Mouse (Mus musculus): ENCODE data around the gene Gm21860. TPM values are rescaled to one million over a fixed set of nuclear protein-coding genes. Genes with fewer than 3 reads are reported as not detected.
"Not testable (repeated sequence)": the region's sequence is repeated elsewhere in the genome, so short reads cannot be mapped to it uniquely, and the experiment has no call there.

Gm21860 gene
- not detected in 2 replicates for polyA plus RNA-seq (2015; fragmentation: Nextera tagmentation; extraction: Ambion mirVana)

GRCm38 (mm10) chrY:90754721-90755120 lies at the start of gene Gm21860:
TSS of gene Gm21860 (minus strand) at chrY:90754821.
- WGBS, result no CpG with 5 or more reads among the region's 8 CpGs
- H3K27me3 ChIP-seq (replicated peaks; ENCODE audit: control insufficient read depth, insufficient read depth, low read length); H3K4me3 ChIP-seq (ENCODE audit: low read length); H3K27ac ChIP-seq (ENCODE audit: low read length); H3K36me3 ChIP-seq (ENCODE audit: control insufficient read depth, insufficient read depth, low read length); H3K4me1 ChIP-seq (ENCODE audit: control insufficient read depth, insufficient read depth, low read length); ATAC-seq; H3K9me3 ChIP-seq (ENCODE audit: control insufficient read depth, low read length); H3K9ac ChIP-seq (ENCODE audit: low read depth, low read length); H3K4me2 ChIP-seq (ENCODE audit: low read depth, low read length): not testable (repeated sequence)

DNA sequence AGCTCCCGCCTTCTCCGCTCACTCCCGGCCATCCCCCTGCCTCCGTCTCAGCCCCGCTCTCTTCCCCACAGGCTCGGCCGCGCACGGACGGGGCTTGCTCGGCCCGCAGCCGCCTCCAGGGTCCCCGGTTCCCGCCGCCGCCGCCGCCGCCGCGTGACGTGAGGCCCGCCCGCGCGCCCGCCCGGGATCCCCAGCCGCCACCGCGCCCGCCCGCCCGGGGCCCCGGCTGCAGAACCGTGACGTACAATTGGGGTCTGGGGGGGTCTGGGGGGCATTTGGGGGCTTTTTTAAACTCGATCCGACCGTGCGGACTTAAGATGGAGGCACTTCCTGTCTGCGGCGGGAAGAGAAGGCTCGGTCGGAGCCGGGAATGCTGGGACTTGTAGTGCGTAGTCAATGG lies 29.8 kb upstream of the Gm21860 start, which contains the start of gene Gm47283:
TSS of gene Gm47283 (plus strand) at position 301 of the 400 bp plus-strand sequence.
- not testable (repeated sequence) for H3K27me3 ChIP-seq (replicated peaks; ENCODE audit: control insufficient read depth, insufficient read depth, low read length); H3K27ac ChIP-seq (ENCODE audit: low read length); ATAC-seq; H3K9me3 ChIP-seq (ENCODE audit: control insufficient read depth, low read length); H3K4me3 ChIP-seq (ENCODE audit: low read length); H3K9ac ChIP-seq (ENCODE audit: low read depth, low read length); H3K4me2 ChIP-seq (ENCODE audit: low read depth, low read length); H3K36me3 ChIP-seq (ENCODE audit: control insufficient read depth, insufficient read depth, low read length); H3K4me1 ChIP-seq (ENCODE audit: control insufficient read depth, insufficient read depth, low read length)
- WGBS, result no CpG with 5 or more reads among the region's 48 CpGs

- not testable (repeated sequence) for H3K4me2 ChIP-seq (ENCODE audit: low read depth, low read length); H3K27me3 ChIP-seq (replicated peaks; ENCODE audit: control insufficient read depth, insufficient read depth, low read length); H3K4me3 ChIP-seq (ENCODE audit: low read length); H3K4me1 ChIP-seq (ENCODE audit: control insufficient read depth, insufficient read depth, low read length); ATAC-seq; H3K9ac ChIP-seq (ENCODE audit: low read depth, low read length); H3K27ac ChIP-seq (ENCODE audit: low read length)
- Histone ChIP-seq H3K36me3 (ENCODE audit: control insufficient read depth, insufficient read depth, low read length) (peaks cover 27% of the 10 kb centered on the region), H3K9me3 (ENCODE audit: control insufficient read depth, low read length) (peaks cover 29% of the 10 kb centered on the region)
- WGBS, result 90% methylated on average over 5 of the region's 5 CpGs
Measured at GRCm38 (mm10) chrY:90745256-90745655, 9.4 kb downstream of the Gm21860 start.

DNA sequence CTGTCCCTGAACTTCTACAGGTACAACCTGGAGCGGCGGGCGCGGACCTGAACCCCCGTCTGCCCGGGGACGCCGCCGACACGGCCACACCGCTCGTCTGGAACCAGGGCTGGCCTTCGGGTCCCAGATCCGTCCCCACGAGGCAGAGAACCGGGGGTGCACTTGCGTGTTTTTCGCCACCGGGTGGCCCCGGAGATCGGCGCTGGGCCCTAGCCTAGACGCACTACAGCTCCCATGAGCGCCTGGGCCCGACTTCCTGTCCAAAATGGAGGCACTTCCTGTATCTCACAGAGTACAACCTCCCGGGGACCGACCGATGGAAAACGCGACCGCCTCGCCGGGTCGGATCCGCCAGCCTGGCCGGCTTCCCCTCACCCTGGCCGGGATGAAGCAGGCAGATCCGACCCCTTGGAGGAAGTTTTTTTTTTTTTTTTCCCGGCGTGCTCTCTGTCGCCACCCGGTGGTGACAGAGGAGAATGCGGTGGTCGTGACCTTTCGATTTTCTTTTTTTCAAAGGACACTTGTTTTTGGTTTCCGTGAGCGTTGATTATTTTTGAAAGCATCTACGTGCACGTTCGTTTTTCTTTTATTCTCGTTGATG lies 10.1 kb downstream of the Gm21860 start:
- Histone ChIP-seq H3K4me3 (ENCODE audit: low read length) (peak overlapping the region; percentile 34), H3K36me3 (ENCODE audit: control insufficient read depth, insufficient read depth, low read length) (peaks cover 35% of the 10 kb centered on the region), H3K4me2 (ENCODE audit: low read depth, low read length) (0 out of 2 replicates have a peak overlapping the region, but pooled peaks have one; percentile 36), H3K9me3 (ENCODE audit: control insufficient read depth, low read length) (peaks cover 36% of the 10 kb centered on the region), H3K27ac (ENCODE audit: low read length) (peak overlapping the region; percentile 45; the same call in 1 of the 2 replicates)
- 57% methylated on average over 51 of the region's 51 CpGs for WGBS
- ATAC-seq, result peak; percentile 92
- not testable (repeated sequence) for H3K27me3 ChIP-seq (replicated peaks; ENCODE audit: control insufficient read depth, insufficient read depth, low read length); H3K4me1 ChIP-seq (ENCODE audit: control insufficient read depth, insufficient read depth, low read length); H3K9ac ChIP-seq (ENCODE audit: low read depth, low read length)

DNA sequence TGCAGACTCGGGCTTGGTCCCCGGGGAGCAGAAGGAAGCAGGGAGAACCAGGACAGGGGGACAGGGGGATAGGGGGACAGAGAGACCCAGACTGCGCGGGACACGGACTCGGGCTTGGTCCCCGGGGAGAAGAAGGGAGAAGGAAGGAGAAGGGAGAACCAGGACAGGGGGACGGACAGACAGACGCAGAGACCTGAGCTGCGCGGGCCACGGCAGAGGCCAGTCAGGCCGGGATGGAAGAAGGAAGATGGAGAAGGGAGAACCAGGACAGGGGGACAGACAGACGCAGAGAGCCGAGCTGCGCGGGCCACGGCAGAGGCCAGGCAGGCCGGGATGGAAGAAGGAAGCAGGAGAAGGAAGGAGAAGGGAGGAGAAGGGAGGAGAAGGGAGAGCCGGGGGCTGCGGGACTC lies 10.8 kb downstream of the Gm21860 start:
- Histone ChIP-seq H3K9me3 (ENCODE audit: control insufficient read depth, low read length) (peaks cover 43% of the 10 kb centered on the region), H3K27me3 (replicated peaks; ENCODE audit: control insufficient read depth, insufficient read depth, low read length) (no peaks in the 10 kb centered on the region), H3K36me3 (ENCODE audit: control insufficient read depth, insufficient read depth, low read length) (peaks cover 41% of the 10 kb centered on the region), H3K4me3 (ENCODE audit: low read length) (no peak overlapping the region), H3K9ac (ENCODE audit: low read depth, low read length) (no peak overlapping the region), H3K4me1 (ENCODE audit: control insufficient read depth, insufficient read depth, low read length) (no peaks in the 10 kb centered on the region), H3K27ac (ENCODE audit: low read length) (no peak overlapping the region), H3K4me2 (ENCODE audit: low read depth, low read length) (no peak overlapping the region)
- 86% methylated on average over 3 of the region's 21 CpGs for WGBS
- no peak for ATAC-seq

DNA sequence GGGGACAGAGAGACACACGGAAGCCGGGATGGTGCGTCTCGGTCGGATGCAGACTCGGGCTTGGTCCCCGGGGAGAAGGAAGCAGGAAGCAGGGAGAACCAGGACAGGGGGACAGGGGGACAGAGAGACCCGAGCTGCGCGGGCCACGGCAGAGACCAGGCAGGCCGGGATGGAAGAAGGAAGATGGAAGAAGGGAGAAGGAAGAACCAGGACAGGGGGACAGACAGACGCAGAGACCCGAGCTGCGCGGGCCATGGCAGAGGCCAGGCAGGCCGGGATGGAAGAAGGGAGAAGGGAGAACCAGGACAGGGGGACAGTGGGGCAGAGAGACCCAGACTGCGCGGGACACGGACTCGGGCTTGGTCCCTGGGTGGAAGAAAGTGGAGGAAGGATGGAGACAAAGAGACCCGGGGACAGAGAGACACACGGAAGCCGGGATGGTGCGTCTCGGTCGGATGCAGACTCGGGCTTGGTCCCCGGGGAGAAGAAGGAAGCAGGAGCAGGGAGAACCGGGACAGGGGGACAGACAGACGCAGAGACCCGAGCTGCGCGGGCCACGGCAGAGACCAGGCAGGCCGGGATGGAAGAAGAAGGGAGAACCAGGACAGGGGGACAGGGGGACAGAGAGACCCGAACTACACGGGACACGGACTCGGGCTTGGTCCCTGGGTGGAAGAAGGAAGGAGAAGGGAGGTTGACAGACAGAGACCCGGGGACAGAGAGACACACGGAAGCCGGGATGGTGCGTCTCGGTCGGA lies 11.4 kb downstream of the Gm21860 start:
- not testable (repeated sequence) for H3K9ac ChIP-seq (ENCODE audit: low read depth, low read length); H3K4me3 ChIP-seq (ENCODE audit: low read length); H3K27me3 ChIP-seq (replicated peaks; ENCODE audit: control insufficient read depth, insufficient read depth, low read length); H3K4me1 ChIP-seq (ENCODE audit: control insufficient read depth, insufficient read depth, low read length); H3K27ac ChIP-seq (ENCODE audit: low read length); ATAC-seq; H3K4me2 ChIP-seq (ENCODE audit: low read depth, low read length)
- 79% methylated on average over 46 of the region's 46 CpGs for WGBS
- Histone ChIP-seq H3K36me3 (ENCODE audit: control insufficient read depth, insufficient read depth, low read length) (peaks cover 41% of the 10 kb centered on the region), H3K9me3 (ENCODE audit: control insufficient read depth, low read length) (peaks cover 43% of the 10 kb centered on the region)

- not testable (repeated sequence) for H3K4me3 ChIP-seq (ENCODE audit: low read length); H3K27me3 ChIP-seq (replicated peaks; ENCODE audit: control insufficient read depth, insufficient read depth, low read length); H3K27ac ChIP-seq (ENCODE audit: low read length); H3K4me2 ChIP-seq (ENCODE audit: low read depth, low read length); H3K9ac ChIP-seq (ENCODE audit: low read depth, low read length); H3K4me1 ChIP-seq (ENCODE audit: control insufficient read depth, insufficient read depth, low read length)
- Histone ChIP-seq H3K36me3 (ENCODE audit: control insufficient read depth, insufficient read depth, low read length) (peaks cover 41% of the 10 kb centered on the region), H3K9me3 (ENCODE audit: control insufficient read depth, low read length) (peaks cover 43% of the 10 kb centered on the region)
- peak; percentile 9; the same call in 1 of the 2 replicates for ATAC-seq
- 86% methylated on average over 49 of the region's 49 CpGs for WGBS
Measured at GRCm38 (mm10) chrY:90742261-90743052, 12.2 kb downstream of the Gm21860 start.

GRCm38 (mm10) chrY:90741452-90742260 lies 13.0 kb downstream of the Gm21860 start:
- not testable (repeated sequence) for H3K4me3 ChIP-seq (ENCODE audit: low read length); H3K27me3 ChIP-seq (replicated peaks; ENCODE audit: control insufficient read depth, insufficient read depth, low read length); H3K4me2 ChIP-seq (ENCODE audit: low read depth, low read length); H3K4me1 ChIP-seq (ENCODE audit: control insufficient read depth, insufficient read depth, low read length); H3K9ac ChIP-seq (ENCODE audit: low read depth, low read length); H3K27ac ChIP-seq (ENCODE audit: low read length)
- peaks cover 41% of the 10 kb centered on the region for H3K36me3 ChIP-seq (ENCODE audit: control insufficient read depth, insufficient read depth, low read length)
- H3K9me3 ChIP-seq (ENCODE audit: control insufficient read depth, low read length), result peaks cover 43% of the 10 kb centered on the region
- 84% methylated on average over 43 of the region's 43 CpGs for WGBS
- peak; percentile 30 for ATAC-seq

Measured in intestine, embryonic 16.5 days (tissue).